Mouse (Mus musculus): ENCODE results near the gene Eml4. TPM values are rescaled to one million over a fixed set of nuclear protein-coding genes. Genes with fewer than 3 reads are reported as not detected.

Gene Eml4
- polyA plus RNA-seq, 1 experiment, result 114 TPM

- no peak overlapping the region for H3K9ac ChIP-seq (ENCODE audit: low read depth, poor library complexity, severe bottlenecking)
- no peaks in the 10 kb centered on the region for H3K9me3 ChIP-seq (replicated peaks; ENCODE audit: control insufficient read depth, insufficient read depth, low read length, poor library complexity, severe bottlenecking)
- no peak overlapping the region for H3K4me3 ChIP-seq (ENCODE audit: low read depth, low read length)
- no peak for TF ChIP-seq CTCF (IDR thresholded peaks at IDR 0.05; ENCODE audit: low read depth, low read length)
- H3K27me3 ChIP-seq (ENCODE audit: control insufficient read depth, insufficient read depth, low read length, poor library complexity, severe bottlenecking), result no peaks in the 10 kb centered on the region
- H3K4me1 ChIP-seq (ENCODE audit: control insufficient read depth, insufficient read depth, low read length), result no peaks in the 10 kb centered on the region
- no peaks in the 10 kb centered on the region for H3K36me3 ChIP-seq (ENCODE audit: control insufficient read depth, insufficient read depth, low read length, poor library complexity, severe bottlenecking)
- H3K27ac ChIP-seq (ENCODE audit: insufficient read depth, low read length), result no peak overlapping the region
These were observed 48.0 kb downstream of the Eml4 start for GRCm38 (mm10) chr17:83398756-83399155.

GRCm38 (mm10) chr17:83430607-83431006, 79.9 kb downstream of the Eml4 start:
- H3K4me3 ChIP-seq (ENCODE audit: low read depth, low read length), result no peak overlapping the region
- H3K36me3 ChIP-seq (ENCODE audit: control insufficient read depth, insufficient read depth, low read length, poor library complexity, severe bottlenecking), result peaks cover 9% of the 10 kb centered on the region
- no peaks in the 10 kb centered on the region for H3K9me3 ChIP-seq (replicated peaks; ENCODE audit: control insufficient read depth, insufficient read depth, low read length, poor library complexity, severe bottlenecking)
- no peaks in the 10 kb centered on the region for H3K27me3 ChIP-seq (ENCODE audit: control insufficient read depth, insufficient read depth, low read length, poor library complexity, severe bottlenecking)
- no peak for TF ChIP-seq CTCF (IDR thresholded peaks at IDR 0.05; ENCODE audit: low read depth, low read length)
- no peak for TF ChIP-seq EP300 (IDR thresholded peaks at IDR 0.05; ENCODE audit: insufficient read depth, low read depth, low read length)
- TF ChIP-seq POLR2A (IDR thresholded peaks at IDR 0.05; ENCODE audit: insufficient read depth, low read length), result no peak
- H3K9ac ChIP-seq (ENCODE audit: low read depth, poor library complexity, severe bottlenecking), result no peak overlapping the region
- no peak overlapping the region for H3K27ac ChIP-seq (ENCODE audit: insufficient read depth, low read length)
- H3K4me1 ChIP-seq (ENCODE audit: control insufficient read depth, insufficient read depth, low read length), result no peaks in the 10 kb centered on the region

GRCm38 (mm10) chr17:83443406-83443805, 92.7 kb downstream of the Eml4 start:
- Histone ChIP-seq H3K9ac (ENCODE audit: low read depth, poor library complexity, severe bottlenecking) (no peak overlapping the region), H3K4me1 (ENCODE audit: control insufficient read depth, insufficient read depth, low read length) (no peaks in the 10 kb centered on the region), H3K27ac (ENCODE audit: insufficient read depth, low read length) (no peak overlapping the region), H3K4me3 (ENCODE audit: low read depth, low read length) (no peak overlapping the region), H3K36me3 (ENCODE audit: control insufficient read depth, insufficient read depth, low read length, poor library complexity, severe bottlenecking) (peaks cover 11% of the 10 kb centered on the region), H3K27me3 (ENCODE audit: control insufficient read depth, insufficient read depth, low read length, poor library complexity, severe bottlenecking) (no peaks in the 10 kb centered on the region), H3K9me3 (replicated peaks; ENCODE audit: control insufficient read depth, insufficient read depth, low read length, poor library complexity, severe bottlenecking) (no peaks in the 10 kb centered on the region)
- TF ChIP-seq EP300 (IDR thresholded peaks at IDR 0.05; ENCODE audit: insufficient read depth, low read depth, low read length) (no peak), CTCF (IDR thresholded peaks at IDR 0.05; ENCODE audit: low read depth, low read length) (no peak), POLR2A (IDR thresholded peaks at IDR 0.05; ENCODE audit: insufficient read depth, low read length) (no peak)

GRCm38 (mm10) chr17:83449583-83449982, 98.9 kb downstream of the Eml4 start:
- TF ChIP-seq EP300 (IDR thresholded peaks at IDR 0.05; ENCODE audit: insufficient read depth, low read depth, low read length) (no peak), CTCF (IDR thresholded peaks at IDR 0.05; ENCODE audit: low read depth, low read length) (no peak), POLR2A (IDR thresholded peaks at IDR 0.05; ENCODE audit: insufficient read depth, low read length) (no peak)
- H3K36me3 ChIP-seq (ENCODE audit: control insufficient read depth, insufficient read depth, low read length, poor library complexity, severe bottlenecking), result peaks cover 13% of the 10 kb centered on the region
- no peaks in the 10 kb centered on the region for H3K9me3 ChIP-seq (replicated peaks; ENCODE audit: control insufficient read depth, insufficient read depth, low read length, poor library complexity, severe bottlenecking)
- no peaks in the 10 kb centered on the region for H3K4me1 ChIP-seq (ENCODE audit: control insufficient read depth, insufficient read depth, low read length)
- no peaks in the 10 kb centered on the region for H3K27me3 ChIP-seq (ENCODE audit: control insufficient read depth, insufficient read depth, low read length, poor library complexity, severe bottlenecking)
- no peak overlapping the region for H3K9ac ChIP-seq (ENCODE audit: low read depth, poor library complexity, severe bottlenecking)
- H3K27ac ChIP-seq (ENCODE audit: insufficient read depth, low read length), result no peak overlapping the region
- no peak overlapping the region for H3K4me3 ChIP-seq (ENCODE audit: low read depth, low read length)

GRCm38 (mm10) chr17:83451367-83451766, 100.6 kb downstream of the Eml4 start:
- no peak overlapping the region for H3K4me3 ChIP-seq (ENCODE audit: low read depth, low read length)
- H3K36me3 ChIP-seq (ENCODE audit: control insufficient read depth, insufficient read depth, low read length, poor library complexity, severe bottlenecking), result peaks cover 21% of the 10 kb centered on the region
- TF ChIP-seq EP300 (IDR thresholded peaks at IDR 0.05; ENCODE audit: insufficient read depth, low read depth, low read length) (no peak), CTCF (IDR thresholded peaks at IDR 0.05; ENCODE audit: low read depth, low read length) (no peak)
- H3K9ac ChIP-seq (ENCODE audit: low read depth, poor library complexity, severe bottlenecking), result no peak overlapping the region
- no peaks in the 10 kb centered on the region for H3K27me3 ChIP-seq (ENCODE audit: control insufficient read depth, insufficient read depth, low read length, poor library complexity, severe bottlenecking)
- H3K9me3 ChIP-seq (replicated peaks; ENCODE audit: control insufficient read depth, insufficient read depth, low read length, poor library complexity, severe bottlenecking), result no peaks in the 10 kb centered on the region
- H3K4me1 ChIP-seq (ENCODE audit: control insufficient read depth, insufficient read depth, low read length), result no peaks in the 10 kb centered on the region
- no peak overlapping the region for H3K27ac ChIP-seq (ENCODE audit: insufficient read depth, low read length)

GRCm38 (mm10) chr17:83451796-83452195, 101.1 kb downstream of the Eml4 start:
- no peaks in the 10 kb centered on the region for H3K4me1 ChIP-seq (ENCODE audit: control insufficient read depth, insufficient read depth, low read length)
- TF ChIP-seq CTCF (IDR thresholded peaks at IDR 0.05; ENCODE audit: low read depth, low read length) (no peak), POLR2A (IDR thresholded peaks at IDR 0.05; ENCODE audit: insufficient read depth, low read length) (no peak), EP300 (IDR thresholded peaks at IDR 0.05; ENCODE audit: insufficient read depth, low read depth, low read length) (no peak)
- H3K9me3 ChIP-seq (replicated peaks; ENCODE audit: control insufficient read depth, insufficient read depth, low read length, poor library complexity, severe bottlenecking), result no peaks in the 10 kb centered on the region
- H3K36me3 ChIP-seq (ENCODE audit: control insufficient read depth, insufficient read depth, low read length, poor library complexity, severe bottlenecking), result peaks cover 21% of the 10 kb centered on the region
- no peak overlapping the region for H3K9ac ChIP-seq (ENCODE audit: low read depth, poor library complexity, severe bottlenecking)
- no peak overlapping the region for H3K27ac ChIP-seq (ENCODE audit: insufficient read depth, low read length)
- H3K27me3 ChIP-seq (ENCODE audit: control insufficient read depth, insufficient read depth, low read length, poor library complexity, severe bottlenecking), result no peaks in the 10 kb centered on the region
- H3K4me3 ChIP-seq (ENCODE audit: low read depth, low read length), result no peak overlapping the region
